In genomic region chr17:22799707-22800106, GRCm38 (mm10) we compare ENCODE assay signal across 10 mouse cellular contexts.
DNase-seq lines count a peak whose midpoint lies in the region; ATAC-seq and TF ChIP-seq lines count a peak whose summit lies in the region.
"Had no signal": no experiment of that assay in that cellular context is flagged by ENCODE, and none has a peak within 500 bp of the region (broad histone marks: within the 10 kb centered on the region; RNA-seq: fewer than 3 reads in every experiment).

No protein-coding gene starts in this region.

- no peak for TF ChIP-seq POLR2A in heart, adult 2 months (IDR thresholded peaks at IDR 0.05; ENCODE audit: insufficient read depth, low read depth, low read length)

- no peaks in the 10 kb centered on the region for H3K9me3 ChIP-seq in lung, postnatal 0 days (ENCODE audit: low read length)
- H3K9me3 ChIP-seq in stomach, postnatal 0 days (ENCODE audit: control insufficient read depth, low read length) = no peaks in the 10 kb centered on the region
- peaks cover 20% of the 10 kb centered on the region; the same call in 1 of the 2 replicates for H3K9me3 ChIP-seq in neural tube, embryonic 15.5 days (replicated peaks)
- H3K9me3 ChIP-seq: liver, embryonic 13.5 days had no signal

- DNase-seq in heart, adult 2 months = no peak
- DNase-seq in heart, postnatal 36 days = no peak
- DNase-seq in lung, postnatal 0 days (ENCODE audit: low spot score) = peak; percentile 12
- no peak for DNase-seq in lung, postnatal 25 days (ENCODE audit: low spot score)
- no peak for DNase-seq in stomach, postnatal 0 days (ENCODE audit: low spot score)
- DNase-seq: liver, embryonic 13.5 days had no signal

- no peaks in the 10 kb centered on the region for H3K79me2 ChIP-seq in heart, adult 2 months (replicated peaks; ENCODE audit: control insufficient read depth, insufficient read depth, low read length)

- H3K4me1 ChIP-seq in heart, adult 2 months (ENCODE audit: control insufficient read depth, insufficient read depth, low read length) = no peaks in the 10 kb centered on the region
- no peaks in the 10 kb centered on the region for H3K4me1 ChIP-seq in lung, postnatal 0 days (ENCODE audit: insufficient read depth, low read depth, low read length)
- H3K4me1 ChIP-seq in stomach, postnatal 0 days (replicated peaks; ENCODE audit: control insufficient read depth, insufficient read depth) = no peaks in the 10 kb centered on the region
- no peaks in the 10 kb centered on the region for H3K4me1 ChIP-seq in neural tube, embryonic 15.5 days
- H3K4me1 ChIP-seq: liver, embryonic 13.5 days had no signal

- H3K9ac ChIP-seq in heart, adult 2 months (ENCODE audit: low read depth, low read length) = no peak overlapping the region
- H3K9ac ChIP-seq in lung, postnatal 0 days (replicated peaks; ENCODE audit: low read depth) = no peak overlapping the region
- H3K9ac ChIP-seq in stomach, postnatal 0 days (ENCODE audit: low read length) = no peak overlapping the region
- no peak overlapping the region for H3K9ac ChIP-seq in neural tube, embryonic 15.5 days (replicated peaks)
- H3K9ac ChIP-seq: liver, embryonic 13.5 days had no signal

- no peak overlapping the region for H3K4me2 ChIP-seq in lung, postnatal 0 days (replicated peaks; ENCODE audit: low read depth, low read length)
- H3K4me2 ChIP-seq in stomach, postnatal 0 days (replicated peaks; ENCODE audit: low read depth) = no peak overlapping the region
- no peak overlapping the region for H3K4me2 ChIP-seq in neural tube, embryonic 15.5 days
- H3K4me2 ChIP-seq: liver, embryonic 13.5 days had no signal

- no peak overlapping the region for H3K27ac ChIP-seq in heart, adult 2 months
- no peak overlapping the region for H3K27ac ChIP-seq in lung, postnatal 0 days (ENCODE audit: low read length)
- H3K27ac ChIP-seq in stomach, postnatal 0 days (replicated peaks) = no peak overlapping the region
- no peak overlapping the region for H3K27ac ChIP-seq in neural tube, embryonic 15.5 days (replicated peaks)
- H3K27ac ChIP-seq: liver, embryonic 13.5 days had no signal

- WGBS in heart, adult 2 months = 64% methylated on average over 2 of the region's 2 CpGs
- WGBS in lung, postnatal 0 days = 69% methylated on average over 2 of the region's 2 CpGs
- WGBS in stomach, postnatal 0 days = 61% methylated on average over 2 of the region's 2 CpGs
- 66% methylated on average over 2 of the region's 2 CpGs for WGBS in neural tube, embryonic 15.5 days

- no peaks in the 10 kb centered on the region for H3K27me3 ChIP-seq in heart, adult 2 months (ENCODE audit: control insufficient read depth, insufficient read depth, low read length)
- H3K27me3 ChIP-seq in lung, postnatal 0 days (replicated peaks; ENCODE audit: insufficient read depth, low read length) = no peaks in the 10 kb centered on the region
- H3K27me3 ChIP-seq in stomach, postnatal 0 days (ENCODE audit: control insufficient read depth, insufficient read depth, low read length) = no peaks in the 10 kb centered on the region
- H3K27me3 ChIP-seq in neural tube, embryonic 15.5 days (replicated peaks) = no peaks in the 10 kb centered on the region
- H3K27me3 ChIP-seq: liver, embryonic 13.5 days had no signal

- no peaks in the 10 kb centered on the region for H3K36me3 ChIP-seq in heart, adult 2 months (ENCODE audit: control insufficient read depth, insufficient read depth, low read length)
- no peaks in the 10 kb centered on the region for H3K36me3 ChIP-seq in lung, postnatal 0 days (ENCODE audit: insufficient read depth, low read length)
- H3K36me3 ChIP-seq in stomach, postnatal 0 days (ENCODE audit: control insufficient read depth, insufficient read depth, low read length) = no peaks in the 10 kb centered on the region
- H3K36me3 ChIP-seq in neural tube, embryonic 15.5 days = peaks cover 24% of the 10 kb centered on the region
- H3K36me3 ChIP-seq: liver, embryonic 13.5 days had no signal

- no peak for ATAC-seq in lung, postnatal 0 days
- ATAC-seq in activated CD4-positive, CD25-positive, alpha-beta regulatory T cell, adult 4 months = peak; percentile 53
- no peak for ATAC-seq in stomach, postnatal 0 days (ENCODE audit: low FRiP score, low TSS enrichment)
- ATAC-seq in neural tube, embryonic 15.5 days (ENCODE audit: low FRiP score) = no peak
- ATAC-seq in erythroid progenitor cell, adult 5-6 weeks (replicated peaks; ENCODE audit: low FRiP score, poor library complexity, severe bottlenecking) = no peak

- intact Hi-C loops in heart, adult 2 months (cut with DNase I) = no loop called here
- intact Hi-C loops in heart, postnatal 36 days (cut with DNase I) = no loop called here

- TF ChIP-seq CTCF in heart, adult 2 months (IDR thresholded peaks at IDR 0.05) = peak; percentile 34
- TF ChIP-seq CTCF in lung, postnatal 0 days (IDR thresholded peaks at IDR 0.05) = peak; percentile 33
- TF ChIP-seq CTCF in stomach, postnatal 0 days (IDR thresholded peaks at IDR 0.05; ENCODE audit: low read depth) = peak; percentile 55

- H3K4me3 ChIP-seq in heart, adult 2 months = no peak overlapping the region
- H3K4me3 ChIP-seq in lung, postnatal 0 days (ENCODE audit: low read depth, low read length) = no peak overlapping the region
- H3K4me3 ChIP-seq in stomach, postnatal 0 days (ENCODE audit: low read depth, low read length) = no peak overlapping the region
- H3K4me3 ChIP-seq in neural tube, embryonic 15.5 days (replicated peaks) = no peak overlapping the region
- H3K4me3 ChIP-seq: liver, embryonic 13.5 days; myocyte had no signal

- TF ChIP-seq EP300 in heart, adult 2 months (IDR thresholded peaks at IDR 0.05; ENCODE audit: insufficient read depth, low read depth, low read length) = no peak
- no peak for TF ChIP-seq EP300 in lung, postnatal 0 days (IDR thresholded peaks at IDR 0.05)
- no peak for TF ChIP-seq EP300 in stomach, postnatal 0 days (optimal IDR thresholded peaks at IDR 0.05)
